Mouse (Mus musculus) cerebral cortex, adult 2 months (tissue): ENCODE data around the gene Tlr7.

Experiments used
- WGBS: fragments of 180-500 bp; shearing (Covaris S2); methylation state at CpG from one replicate; pipeline ENCODE4 v1.1.7; 2018; 5-methylcytosine and 5-hydroxymethylcytosine counted together

The Tlr7 gene

DNA sequence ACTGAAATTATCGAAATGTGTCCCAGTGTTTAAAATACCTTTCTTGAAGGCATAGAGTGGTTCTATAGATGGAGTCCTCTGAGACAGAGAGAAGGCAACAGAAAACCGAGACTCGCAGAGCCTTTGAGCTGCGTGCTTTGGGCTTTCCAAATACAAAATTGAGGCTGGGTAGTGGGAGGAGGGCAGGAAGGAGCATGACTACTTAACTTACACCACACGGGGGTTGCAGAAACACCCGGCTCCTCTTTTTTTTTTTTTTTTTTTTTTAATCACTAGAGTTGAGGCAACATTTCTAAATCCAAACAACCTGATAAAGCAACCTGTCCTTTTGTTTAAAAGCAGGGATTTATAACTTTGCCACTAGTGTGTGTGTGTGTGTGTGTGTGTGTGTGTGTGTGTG is at the start of gene Tlr7:
Gene Tlr7, minus strand, starts transcription at position 160 of the 400 bp plus-strand sequence.
- 57% methylated on average over 6 of the region's 6 CpGs for WGBS

DNA sequence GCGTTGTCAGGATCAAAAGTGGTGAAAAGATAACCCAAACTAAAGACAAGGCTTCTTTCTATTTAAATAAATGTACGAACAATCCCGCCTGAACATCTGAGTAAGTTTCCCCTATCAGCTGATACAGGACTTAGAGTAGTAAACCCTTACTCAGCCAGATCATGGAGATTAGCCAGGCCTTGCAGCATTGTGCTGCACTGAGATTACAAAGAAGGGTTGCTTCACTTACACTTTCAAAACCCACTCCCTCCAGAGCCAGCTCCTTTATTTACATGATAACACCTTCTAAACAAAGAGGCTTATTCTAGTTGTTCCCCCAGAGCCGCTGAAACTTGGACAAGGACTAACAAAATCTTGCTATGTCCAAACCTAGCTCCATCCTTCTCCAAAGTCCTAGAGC is 49.7 kb upstream of the Tlr7 start:
- WGBS, result 69% methylated on average over 4 of the region's 4 CpGs

DNA sequence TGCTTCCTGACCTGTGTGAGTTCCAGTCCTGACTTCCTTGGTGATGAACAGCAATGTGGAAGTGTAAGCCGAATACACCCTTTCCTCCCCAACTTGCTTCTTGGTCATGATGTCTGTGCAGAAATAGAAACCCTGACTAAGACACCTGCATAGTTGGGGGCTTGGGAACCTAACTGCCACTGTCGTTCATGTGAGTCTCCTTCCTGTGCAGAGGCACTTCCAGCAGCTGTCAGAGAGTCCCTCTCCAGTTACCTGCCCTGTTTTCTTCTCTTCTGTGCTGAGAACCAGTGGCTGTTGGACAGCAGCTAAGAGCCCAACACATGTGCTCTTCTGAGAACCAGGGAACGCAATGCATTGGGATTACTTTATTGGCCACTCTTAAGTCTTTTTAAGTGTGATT is 30.9 kb upstream of the Tlr7 start:
- 95% methylated on average over 3 of the region's 3 CpGs for WGBS

DNA sequence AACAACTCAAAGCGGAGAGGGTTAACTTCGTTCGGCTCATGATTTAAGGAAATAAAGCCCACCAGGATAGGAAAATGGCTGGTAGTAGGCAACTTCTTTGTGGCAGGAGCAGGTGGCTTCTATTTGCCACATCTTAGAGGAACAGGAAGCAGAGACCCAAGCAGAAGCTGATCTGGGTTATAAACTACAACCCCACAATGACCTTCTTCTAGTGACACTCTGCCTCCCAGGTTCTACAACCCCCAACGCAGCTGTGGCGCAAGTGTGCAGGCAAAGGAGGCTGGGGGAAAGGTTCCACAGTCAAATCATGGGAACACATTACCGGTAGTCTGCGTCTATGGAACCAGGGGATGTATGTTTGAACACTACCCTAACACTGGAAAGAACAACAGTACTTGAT is 29.3 kb upstream of the Tlr7 start:
- 86% methylated on average over 7 of the region's 7 CpGs for WGBS

DNA sequence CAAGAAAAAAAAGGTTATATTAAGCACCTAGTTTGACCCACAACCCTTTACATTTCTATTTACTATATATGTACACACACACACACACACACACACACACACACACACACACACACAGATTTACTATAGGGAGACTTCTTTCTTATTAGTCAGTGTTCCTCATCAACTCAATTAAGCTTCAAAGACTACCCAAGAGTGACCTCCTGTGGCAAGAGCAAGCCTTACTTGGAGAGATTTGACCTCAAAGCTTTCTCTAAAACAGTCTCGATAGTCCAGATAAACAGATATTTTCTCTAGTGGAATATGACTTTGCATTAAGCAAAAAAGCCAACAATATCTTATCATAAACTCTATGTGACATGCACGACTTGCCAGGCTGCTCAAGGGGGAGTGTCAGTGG is 27.1 kb upstream of the Tlr7 start:
- 65% methylated on average over 2 of the region's 2 CpGs for WGBS

DNA sequence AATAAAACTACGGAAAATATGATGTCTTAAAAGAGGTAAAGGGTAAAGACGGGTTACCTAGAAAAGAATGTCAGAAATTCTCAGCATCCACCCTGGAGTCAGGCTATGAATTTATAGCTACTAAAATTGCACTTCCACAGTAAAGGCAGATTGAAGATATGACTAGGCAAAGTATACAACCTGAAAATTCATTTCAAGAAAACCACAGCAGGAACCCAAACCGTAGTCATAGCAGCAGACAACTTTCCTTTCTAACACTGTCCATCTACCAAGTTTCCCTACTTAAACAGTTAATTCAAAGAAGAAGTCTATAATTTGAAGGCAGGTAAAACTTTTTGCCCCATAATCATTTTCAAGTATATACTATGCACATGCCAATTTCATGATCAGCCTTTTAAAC is 25.6 kb upstream of the Tlr7 start:
- 90% methylated on average over 3 of the region's 3 CpGs for WGBS

DNA sequence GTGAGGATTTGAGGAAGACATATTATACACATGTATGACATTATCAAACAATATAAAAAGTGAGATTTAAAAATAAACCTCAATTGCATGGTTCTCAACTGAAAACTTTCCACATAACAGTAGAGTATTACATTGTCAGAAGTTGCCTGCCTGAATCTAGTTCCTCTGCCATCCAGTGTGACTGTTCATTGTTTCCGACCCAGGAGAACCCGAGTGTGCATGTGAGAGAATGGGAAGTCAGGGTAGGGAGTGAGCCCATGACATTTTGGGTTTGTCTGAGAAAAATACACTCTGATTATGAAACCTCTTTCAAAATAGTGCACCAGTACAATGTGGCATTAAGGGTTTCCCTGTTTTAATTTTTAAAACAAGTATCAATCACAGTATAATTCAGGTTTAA is 23.3 kb upstream of the Tlr7 start:
- 64% methylated on average over 2 of the region's 2 CpGs for WGBS

DNA sequence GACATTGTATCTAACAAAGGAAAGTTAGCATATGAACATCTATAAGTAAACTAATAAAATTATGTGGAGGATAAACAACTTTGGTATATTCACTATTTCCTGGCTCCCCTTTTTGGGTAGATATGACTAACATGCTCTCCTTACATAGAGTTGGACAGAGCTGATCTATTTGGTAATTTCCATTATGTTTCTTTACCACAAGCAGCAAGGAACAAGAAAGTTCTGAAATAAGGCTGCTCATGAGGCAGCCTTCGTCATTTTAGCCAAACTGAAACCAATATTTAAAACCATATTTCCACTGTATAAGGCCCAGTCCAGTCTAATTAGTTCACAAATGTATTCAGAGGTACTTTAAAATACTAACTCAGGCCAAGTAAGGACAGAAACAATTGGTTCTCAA is 16.1 kb upstream of the Tlr7 start:
- 93% methylated on average over 1 of the region's 1 CpGs for WGBS

DNA sequence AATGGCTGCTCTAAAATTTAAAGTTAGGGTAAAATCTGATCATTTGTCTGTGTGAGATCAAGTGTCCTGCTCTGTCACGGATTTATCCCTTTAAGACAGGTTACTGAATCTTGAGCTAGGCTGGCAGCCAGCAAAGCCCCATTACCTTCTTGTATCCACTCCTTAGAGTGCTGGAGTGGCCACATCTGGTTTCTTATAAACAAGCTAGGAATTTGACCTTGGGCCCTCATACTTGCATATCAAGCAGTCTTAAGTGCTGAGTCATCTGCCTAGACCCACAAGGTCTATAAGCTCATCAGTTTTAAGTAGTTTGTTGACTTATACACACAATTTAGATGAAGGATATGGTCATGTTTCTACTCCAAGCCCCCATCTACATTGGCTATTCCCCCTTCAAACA is 14.0 kb upstream of the Tlr7 start:
- WGBS, result 83% methylated on average over 1 of the region's 1 CpGs

DNA sequence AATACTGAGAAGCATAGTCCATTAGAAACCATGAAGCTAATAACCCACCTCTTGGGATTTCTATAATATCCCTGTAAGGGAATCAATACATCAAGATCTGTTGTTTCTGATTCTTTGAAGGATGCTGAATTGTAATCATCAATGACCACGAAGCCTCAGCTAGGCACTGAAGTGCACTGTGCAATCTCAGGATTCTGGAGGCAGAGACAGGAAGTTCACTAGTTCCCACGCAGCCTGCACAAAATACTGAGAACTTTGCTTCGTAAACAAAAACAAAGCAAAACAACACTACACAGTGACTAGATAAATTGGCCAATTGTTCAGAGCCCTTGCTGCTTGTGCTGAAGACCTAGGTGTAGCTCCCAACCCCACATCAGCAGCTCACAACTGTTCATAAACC is 11.5 kb upstream of the Tlr7 start:
- 93% methylated on average over 3 of the region's 3 CpGs for WGBS

DNA sequence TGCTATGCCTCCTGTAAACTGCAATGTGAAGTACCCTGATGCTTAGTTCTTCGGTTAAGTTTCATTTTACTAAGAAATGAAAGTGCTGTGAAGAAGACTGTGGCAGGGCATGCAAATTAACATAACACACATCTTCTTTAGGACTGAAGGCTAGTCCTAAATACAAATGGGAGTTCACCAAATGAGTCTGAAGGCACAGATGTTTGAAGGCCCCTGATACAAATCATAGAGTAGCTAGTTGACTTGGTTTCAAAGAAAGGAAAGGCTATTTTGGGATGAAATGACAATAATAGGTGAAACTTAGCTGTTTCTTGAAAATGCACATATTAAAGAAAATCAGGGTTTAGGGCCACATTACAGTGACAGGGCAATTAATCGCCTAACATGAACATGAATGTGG is 9.8 kb upstream of the Tlr7 start:
- WGBS, result 96% methylated on average over 2 of the region's 2 CpGs

DNA sequence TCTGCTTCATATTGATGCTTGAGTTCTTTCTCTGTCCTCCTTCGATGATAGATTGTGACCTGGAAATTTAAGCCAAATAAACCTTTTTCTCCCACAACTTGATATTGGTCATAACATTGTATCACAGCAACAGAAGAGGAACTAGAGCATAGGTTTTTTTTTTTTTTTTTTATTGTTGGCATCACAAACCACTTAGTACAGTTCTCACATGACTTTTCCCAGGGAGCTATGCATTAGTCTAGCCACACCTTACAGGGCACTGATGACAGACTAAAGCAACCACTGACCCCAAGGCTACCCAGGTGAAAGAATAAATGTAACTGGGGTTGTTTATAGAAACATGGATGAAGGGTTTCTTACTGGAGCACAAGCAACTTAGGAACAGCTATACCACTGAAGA is 7.6 kb upstream of the Tlr7 start:
- 94% methylated on average over 1 of the region's 1 CpGs for WGBS

DNA sequence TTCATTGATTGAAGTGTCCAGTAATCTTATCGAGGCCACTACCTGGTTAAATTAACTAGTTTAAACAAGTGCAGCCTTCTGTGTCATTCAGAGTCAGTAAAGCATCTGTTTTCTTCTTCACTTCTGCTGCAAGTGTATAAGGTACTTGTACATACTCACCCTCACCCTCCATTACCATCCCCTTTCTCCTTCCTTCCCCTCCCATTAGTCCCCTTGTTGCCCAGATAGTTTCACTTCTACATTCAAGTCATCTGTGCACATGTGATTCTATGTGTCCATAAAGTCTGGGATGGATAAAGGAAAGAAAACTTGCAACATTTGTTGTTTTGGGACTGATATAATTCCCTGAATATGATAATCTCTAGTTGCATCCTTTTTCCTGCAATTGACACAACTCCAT is 4.2 kb upstream of the Tlr7 start:
- 96% methylated on average over 1 of the region's 1 CpGs for WGBS

DNA sequence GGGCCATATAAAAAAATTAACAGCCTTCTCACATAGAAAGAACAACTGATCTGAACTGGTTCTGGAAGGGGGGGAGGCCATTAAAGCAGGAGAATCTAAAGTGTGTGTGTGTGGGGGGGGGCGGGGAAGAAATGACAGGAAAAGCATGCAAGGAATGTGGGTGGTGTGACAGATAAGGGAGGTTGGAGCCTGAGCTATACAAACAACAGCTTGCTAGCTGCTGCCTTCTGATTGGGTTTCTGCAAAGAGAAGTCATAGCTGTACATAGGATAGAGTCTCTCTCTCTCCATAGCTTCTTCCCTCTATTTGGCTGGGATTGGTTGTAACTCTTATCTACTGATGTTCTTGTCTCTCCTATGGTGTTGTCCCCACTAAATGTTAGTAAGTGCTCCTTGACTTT is 2.2 kb upstream of the Tlr7 start:
- WGBS, result 75% methylated on average over 1 of the region's 1 CpGs

DNA sequence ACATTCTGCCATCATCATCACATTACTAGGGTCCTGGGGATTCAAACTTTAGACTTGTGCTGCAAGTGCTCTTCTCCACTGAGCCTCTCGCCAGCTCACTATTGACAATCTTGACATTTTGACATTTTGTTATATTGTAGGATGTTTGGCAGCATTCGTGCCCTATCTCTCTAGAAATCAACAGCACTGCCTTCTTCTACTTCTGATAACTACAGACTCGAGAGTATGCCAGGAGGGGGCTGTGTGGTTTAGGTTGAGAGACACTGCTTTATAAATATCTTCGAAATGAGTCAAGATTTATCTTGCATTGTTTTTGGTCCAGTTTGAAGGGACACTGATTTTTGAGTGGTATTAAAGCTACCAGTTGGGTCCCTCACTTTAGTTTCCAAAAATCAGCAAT is 635 bp upstream of the Tlr7 start:
- 59% methylated on average over 4 of the region's 4 CpGs for WGBS

DNA sequence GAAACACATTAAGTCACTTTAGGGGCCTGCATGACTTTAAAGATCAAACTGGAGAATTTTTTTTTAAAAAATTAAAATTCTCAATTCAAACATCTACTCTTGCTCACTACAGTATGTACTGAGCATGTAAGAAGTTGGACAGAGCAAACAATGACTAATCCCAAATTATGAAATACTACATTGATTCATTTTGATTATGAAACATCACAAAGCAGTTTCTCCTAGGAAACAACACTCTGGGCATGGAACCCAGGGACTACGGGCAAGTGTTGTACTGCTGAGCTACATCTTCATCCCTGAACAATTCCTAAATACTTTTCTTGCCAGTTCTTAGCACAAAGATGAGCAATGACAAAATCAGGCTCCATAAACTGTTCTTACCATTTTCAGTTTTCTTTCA is 738 bp downstream of the Tlr7 start:
- 52% methylated on average over 1 of the region's 1 CpGs for WGBS

DNA sequence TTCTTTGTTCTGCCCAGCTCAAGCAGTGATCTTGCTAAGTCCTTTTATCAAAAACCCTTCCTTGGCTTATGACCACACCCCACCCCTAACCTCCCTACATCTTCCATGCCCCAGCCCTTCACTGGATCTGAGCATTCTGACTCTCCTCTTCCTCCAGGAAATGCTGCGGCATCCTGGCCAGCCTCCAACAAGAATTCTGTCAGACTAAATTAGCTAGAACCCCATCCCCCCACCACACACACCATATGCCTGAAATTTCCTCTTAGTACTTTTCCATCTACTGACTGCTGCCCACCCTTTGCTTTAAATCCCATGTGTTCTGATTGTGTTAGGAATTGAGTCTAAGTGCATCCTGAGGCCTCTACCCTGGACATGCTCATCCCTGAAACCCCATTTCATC is 1.3 kb downstream of the Tlr7 start:
- WGBS, result 9% methylated on average over 1 of the region's 1 CpGs

DNA sequence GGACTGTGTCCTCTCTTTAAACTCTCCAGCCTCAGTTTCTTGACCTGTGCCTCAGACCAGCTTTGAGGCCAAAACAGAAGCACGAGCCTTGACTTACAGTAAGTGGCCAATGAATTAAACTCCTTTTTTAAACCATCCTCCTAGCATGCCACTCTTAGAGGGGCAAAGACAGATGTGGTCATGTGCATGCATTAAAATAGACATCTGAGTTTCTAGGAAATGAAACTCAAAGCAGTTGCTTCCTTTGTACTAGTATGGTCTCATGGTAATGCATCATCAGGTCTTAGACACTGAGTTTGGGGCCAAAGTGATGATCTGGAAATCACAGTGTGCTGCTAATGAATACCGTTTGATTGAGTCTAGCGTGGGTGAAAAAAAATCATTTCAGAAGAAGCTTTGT is 1.8 kb downstream of the Tlr7 start:
- 80% methylated on average over 3 of the region's 3 CpGs for WGBS

DNA sequence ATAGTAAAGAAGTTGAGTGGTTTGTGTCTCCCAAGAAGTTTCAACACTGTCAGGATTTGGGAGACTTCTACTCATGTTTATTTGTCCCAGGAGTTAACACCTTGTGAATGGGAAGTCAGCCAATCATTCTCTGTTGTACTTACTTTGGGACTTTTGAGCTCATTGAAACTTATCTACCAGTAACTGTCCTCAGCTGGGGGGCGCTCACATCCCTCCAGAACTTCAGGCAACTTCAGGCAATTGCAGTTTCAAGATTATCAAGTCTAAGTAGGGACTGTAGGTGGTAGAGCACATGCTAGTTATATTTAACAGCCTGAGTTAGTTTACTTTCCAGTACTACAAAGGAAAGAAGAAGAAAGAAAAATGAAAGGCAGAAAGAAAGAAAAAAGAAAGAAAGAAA is 6.6 kb downstream of the Tlr7 start:
- WGBS, result 72% methylated on average over 1 of the region's 1 CpGs

DNA sequence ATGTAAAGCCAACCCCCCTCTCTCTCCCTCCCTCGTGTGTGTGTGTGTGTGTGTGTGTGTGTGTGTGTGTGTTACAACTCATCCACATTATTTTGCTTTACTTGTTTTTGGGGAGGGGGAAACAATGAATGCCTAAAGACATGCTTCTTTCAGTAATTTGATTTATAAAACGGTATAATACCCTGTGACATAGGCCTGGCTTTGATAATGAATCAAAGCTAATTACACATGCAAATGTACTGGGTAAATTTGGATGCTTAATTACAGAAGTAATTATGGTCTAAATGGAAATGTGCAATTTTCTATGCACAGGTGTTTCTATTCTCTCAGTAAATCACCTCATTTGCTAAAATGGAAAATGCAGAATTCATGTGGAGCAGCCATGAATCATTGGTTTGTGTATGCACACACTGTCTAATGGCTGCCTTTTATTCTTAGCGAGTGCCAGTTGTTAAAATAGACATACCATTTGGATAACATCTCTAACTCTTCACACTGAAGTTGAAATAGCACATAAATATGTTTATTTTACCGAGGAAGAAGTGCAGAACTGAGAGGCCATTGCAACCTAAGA is 9.0 kb downstream of the Tlr7 start:
- WGBS, result 39% methylated on average over 4 of the region's 4 CpGs

DNA sequence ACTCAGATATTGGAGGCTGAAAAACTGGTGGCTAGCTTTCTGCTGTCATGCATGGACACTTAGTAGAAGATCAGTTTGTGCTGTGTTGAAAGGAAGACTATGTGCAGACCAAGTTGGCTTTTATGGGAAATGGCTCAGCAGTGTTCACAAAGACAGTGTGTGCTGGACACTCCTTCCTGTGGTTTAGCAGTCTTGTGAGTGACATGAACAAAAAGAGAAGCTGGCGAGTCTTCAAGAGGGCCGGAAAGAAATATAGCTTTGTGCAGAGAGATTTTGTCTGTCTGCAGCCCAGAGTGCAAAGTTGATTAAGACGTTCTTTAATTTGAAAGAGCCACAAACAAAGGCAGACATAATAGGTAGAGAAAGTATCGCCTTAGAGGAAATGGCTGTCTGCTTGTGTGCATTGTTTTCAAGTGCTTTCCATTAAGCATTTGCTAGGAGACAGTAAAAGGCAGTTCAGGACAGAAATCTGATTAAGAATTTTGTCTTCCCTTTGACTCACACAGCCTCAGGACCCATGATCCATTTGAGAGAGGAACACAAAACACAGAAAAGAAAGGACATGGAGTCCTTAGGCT is 11.4 kb downstream of the Tlr7 start:
- 56% methylated on average over 4 of the region's 4 CpGs for WGBS

DNA sequence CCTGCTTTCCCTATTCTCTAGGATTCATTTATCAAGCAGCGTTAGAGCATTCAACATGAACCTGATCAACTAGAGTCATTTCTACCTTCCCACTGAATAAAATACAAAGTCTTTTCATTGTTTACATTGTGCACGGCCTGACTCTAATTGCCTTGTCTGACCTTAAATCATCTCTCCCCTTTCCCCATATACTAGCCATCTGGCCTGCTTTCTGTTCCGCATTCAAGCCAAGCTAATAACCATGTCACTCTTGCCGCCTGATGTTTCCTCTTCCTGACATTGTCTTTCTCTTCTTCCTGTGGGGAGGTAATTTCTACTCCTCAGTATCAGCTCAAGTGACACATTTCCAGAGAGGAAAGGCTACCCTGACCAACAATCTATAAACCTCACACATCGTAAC is 14.6 kb downstream of the Tlr7 start:
- 80% methylated on average over 5 of the region's 5 CpGs for WGBS

DNA sequence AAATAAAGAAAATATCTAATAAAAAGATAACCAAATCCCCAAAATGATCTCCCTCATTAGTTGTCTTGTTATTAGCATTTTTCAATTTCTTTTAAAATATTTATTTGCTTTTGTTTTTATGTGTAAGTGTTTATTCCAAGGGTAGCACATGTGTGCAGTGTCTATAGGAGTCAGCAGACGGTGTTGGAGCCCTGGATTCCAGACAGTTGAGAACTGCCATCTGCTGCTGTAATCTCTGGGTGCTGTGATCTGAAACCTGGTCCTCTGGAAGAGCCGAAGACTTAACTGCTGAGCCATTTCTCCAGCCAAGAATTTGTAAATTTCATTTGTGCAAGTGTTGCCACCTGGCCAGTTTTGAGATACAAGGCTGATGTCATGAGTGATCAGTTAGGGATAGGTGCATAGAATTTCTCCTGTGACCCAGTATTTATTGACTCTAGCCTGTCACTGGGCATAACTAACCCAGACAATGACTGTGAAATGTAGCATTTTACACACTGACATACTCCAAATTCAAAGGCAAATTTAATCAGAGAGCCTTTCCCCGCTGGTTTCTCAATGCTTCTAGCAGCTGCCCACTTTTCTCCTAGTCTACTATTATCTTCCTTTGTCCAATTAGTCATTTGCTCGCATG is 15.1 kb downstream of the Tlr7 start:
- WGBS, result 88% methylated on average over 4 of the region's 4 CpGs

DNA sequence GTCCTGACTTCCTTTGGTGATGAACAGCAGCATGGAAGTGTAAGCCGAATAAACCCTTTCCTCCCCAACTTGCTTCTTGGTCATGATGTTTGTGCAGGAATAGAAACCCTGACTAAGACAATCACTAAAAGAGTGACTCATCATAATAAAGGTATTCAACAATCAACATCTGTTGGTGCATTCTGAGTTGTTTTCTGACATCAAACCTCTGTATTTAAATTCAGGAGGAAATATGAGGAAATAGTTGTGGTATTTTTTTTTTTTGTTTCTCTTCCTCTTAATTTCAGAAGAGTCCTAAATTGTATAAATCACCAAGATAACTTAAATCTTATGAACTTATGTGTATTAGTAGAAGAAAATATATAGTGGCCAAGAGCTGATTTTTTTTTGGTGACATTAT is 28.3 kb downstream of the Tlr7 start:
- 71% methylated on average over 1 of the region's 1 CpGs for WGBS
